Mouse (Mus musculus): Measurements from ENCODE around the gene Ube4b. TPM values are rescaled to one million over a fixed set of nuclear protein-coding genes. Genes with fewer than 3 reads are reported as not detected.
A peak's percentile ranks its signal among the peaks of the same experiment; 100 is the strongest.
"Not testable (repeated sequence)": the region's sequence is repeated elsewhere in the genome, so short reads cannot be mapped to it uniquely, and the experiment has no call there.

The Ube4b gene
- total RNA-seq (2021), result 10 to 100 TPM; 53.6 to 60.2 TPM

DNA sequence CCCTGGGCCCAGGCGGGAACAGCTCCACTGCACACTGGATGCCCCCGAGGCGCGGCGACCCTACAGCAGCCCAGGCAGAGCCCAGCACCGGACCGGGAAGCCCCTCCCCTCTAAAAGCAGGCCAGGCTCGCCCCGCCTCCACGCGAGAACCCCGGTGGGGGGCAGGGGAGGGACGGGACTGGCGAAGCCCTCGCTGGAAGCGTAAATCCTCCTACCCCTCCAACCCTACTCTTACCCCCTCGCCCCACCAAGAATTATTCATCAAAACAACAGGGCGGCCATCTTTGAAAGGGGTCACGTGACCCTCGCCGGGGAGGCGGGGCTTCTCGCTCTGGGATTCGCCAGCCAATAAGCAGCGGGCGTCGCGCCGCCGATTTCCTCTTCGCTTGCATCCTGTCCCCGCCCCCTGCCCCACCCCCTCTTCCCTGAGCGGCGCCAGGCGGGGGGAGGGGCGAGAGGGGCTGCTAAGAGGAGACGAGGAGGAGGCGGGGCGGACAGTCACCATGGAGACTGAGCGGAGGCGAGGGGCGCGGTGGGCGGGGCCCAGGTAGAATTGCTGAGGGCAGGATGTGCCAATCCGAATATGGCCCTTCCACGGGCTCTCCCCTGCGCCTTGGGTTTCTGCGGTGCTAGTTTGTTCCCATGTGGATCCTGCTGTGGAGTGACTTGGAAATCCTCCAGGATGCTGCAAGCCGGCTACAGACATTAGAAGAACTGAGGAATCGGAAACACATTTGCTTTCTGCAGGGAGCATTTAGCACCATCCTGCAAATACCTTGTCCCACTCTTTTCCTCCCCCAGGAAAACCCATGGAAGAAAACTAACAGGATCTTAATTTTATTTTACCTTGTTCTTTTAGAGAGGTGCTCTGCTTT is at the start of gene Ube4b:
TSS of gene Ube4b (minus strand) at position 425 of the 875 bp plus-strand sequence.
- peak; percentile 97 for DNase-seq
- intact Hi-C loops (cut with DNase I), result no loop called here

DNA sequence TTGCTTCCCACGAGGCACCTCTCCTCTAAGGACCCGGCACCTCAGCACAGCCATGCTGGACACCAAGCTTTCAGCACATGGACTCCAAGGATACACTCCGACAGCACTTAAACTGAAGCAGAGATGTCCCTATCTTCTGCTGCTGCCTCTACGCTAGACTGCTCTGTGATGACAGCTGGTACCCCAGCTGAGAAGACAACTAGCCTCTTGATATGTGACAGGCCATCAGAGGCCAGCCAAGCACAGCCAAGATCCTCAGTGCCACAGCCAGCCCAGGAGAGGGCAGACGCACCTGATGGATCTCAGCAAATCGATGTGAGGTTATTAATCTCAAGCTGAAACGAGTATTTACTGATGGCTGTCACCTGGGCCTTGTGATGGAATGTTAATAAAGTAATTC is 48.5 kb upstream of the Ube4b start:
- intact Hi-C loops (cut with DNase I), result no loop called here
- DNase-seq, result no peak

- intact Hi-C loops (cut with DNase I), result no loop called here
- DNase-seq, result no peak
These were observed 43.0 kb upstream of the Ube4b start for GRCm38 (mm10) chr4:149469557-149469956.

GRCm38 (mm10) chr4:149463435-149463950 is 36.9 kb upstream of the Ube4b start:
- no peak for DNase-seq
- intact Hi-C loops (cut with DNase I), result no loop called here

- no peak for DNase-seq
- intact Hi-C loops (cut with DNase I), result no loop called here
These were observed 35.9 kb upstream of the Ube4b start for GRCm38 (mm10) chr4:149462305-149462971.

DNA sequence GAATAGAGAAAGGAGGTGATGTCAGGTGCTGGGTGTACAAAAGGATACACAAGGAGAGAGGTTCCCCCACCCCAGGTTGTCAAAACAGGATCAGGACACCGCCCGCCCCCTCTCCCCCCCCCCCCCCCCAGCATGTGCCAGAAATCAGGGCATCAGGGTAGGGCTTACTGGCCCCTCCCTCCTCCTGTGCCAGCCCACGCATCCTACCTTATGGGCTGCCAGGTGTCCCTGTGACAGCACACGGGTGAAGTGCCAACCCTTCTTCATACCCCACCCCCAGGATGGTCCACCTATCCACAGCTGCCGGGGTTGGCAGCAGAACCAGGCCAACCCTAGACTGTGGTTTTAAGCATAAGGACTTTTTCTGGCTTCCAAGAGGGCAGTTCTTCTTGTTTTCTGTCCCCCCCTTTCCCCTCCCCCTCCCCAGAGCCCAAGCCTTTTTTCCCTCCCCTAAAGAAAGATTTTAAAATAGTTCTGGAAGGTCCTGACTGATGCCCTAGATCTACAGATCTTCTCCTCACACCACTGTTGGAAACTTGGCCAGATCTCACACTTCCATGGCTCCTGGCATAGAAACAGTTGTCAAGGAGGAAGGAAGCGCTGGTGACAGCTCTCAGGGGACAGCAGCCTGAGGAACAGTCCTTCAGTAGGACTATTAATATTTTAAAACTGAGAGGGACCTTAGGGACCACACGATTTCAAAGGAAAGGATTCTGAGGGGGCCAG is 35.2 kb upstream of the Ube4b start:
- peak in 1 of 2 experiments; percentile 37 for DNase-seq

GRCm38 (mm10) chr4:149460475-149460874 is 33.9 kb upstream of the Ube4b start:
- DNase-seq; intact Hi-C loops (cut with DNase I): not testable (repeated sequence)

More for the DNA sequence above, 35.2 kb upstream of the Ube4b start:
- intact Hi-C loops (cut with DNase I), result no loop called here

- no peak for DNase-seq
- intact Hi-C loops (cut with DNase I), result no loop called here
These were observed 32.9 kb upstream of the Ube4b start for GRCm38 (mm10) chr4:149459425-149459824.

DNA sequence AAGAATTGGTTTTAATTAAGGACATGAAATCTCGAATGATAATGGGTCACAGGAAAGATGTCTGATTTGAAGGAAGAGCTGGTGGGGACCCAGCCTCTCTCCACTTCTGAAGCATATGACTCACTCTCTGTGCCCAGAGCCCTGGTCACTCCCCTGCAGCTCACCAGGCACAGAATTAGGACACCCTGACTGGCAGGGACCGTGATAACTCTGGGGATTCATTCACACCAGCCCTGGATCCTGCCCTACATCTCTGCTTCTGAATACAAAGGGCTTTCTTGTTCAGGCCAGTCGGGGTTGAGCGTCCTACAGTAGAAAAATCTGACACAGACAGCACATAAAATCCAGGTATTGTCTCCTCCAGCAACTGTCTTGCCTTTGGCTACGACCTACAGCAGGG is 32.0 kb upstream of the Ube4b start:
- no peak for DNase-seq
- intact Hi-C loops (cut with DNase I), result no loop called here

DNA sequence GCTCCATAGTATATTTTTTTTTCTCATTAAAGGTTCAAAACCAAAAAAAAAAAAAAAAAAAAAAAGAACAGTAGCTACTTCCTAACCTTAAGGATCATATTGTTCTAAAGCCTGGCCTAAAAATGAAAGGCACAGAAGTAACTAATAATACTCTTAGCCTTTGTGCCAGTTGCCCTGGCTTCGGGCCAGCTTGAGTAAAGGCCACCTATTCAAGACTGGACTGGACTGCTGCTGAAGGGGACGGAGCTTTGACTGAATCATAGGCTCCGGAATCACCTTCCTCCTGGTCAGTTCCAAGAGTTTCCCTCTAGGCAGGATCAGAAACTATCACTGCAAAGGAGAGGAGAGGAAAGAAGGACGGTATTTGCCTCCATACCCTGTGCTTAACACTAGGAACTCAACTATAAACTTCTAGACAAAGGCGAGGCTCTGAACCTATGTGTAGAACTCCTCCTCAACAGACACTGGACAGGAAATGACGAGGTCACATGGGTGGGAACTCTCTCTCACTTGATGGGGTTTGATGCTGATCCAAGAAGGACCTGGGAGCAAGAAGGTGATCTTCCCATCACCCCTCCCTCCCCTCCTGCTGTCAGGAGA is 31.4 kb upstream of the Ube4b start:
- peak; percentile 77 for DNase-seq
- intact Hi-C loops (cut with DNase I), result no loop called here

- DNase-seq; intact Hi-C loops (cut with DNase I): not testable (repeated sequence)
These were observed 30.6 kb upstream of the Ube4b start for GRCm38 (mm10) chr4:149457163-149457562.

GRCm38 (mm10) chr4:149454879-149455278 is 28.3 kb upstream of the Ube4b start, which contains the start of gene Rbp7:
TSS of gene Rbp7 (minus strand) at chr4:149454978.
- intact Hi-C loops (cut with DNase I), result no loop called here
- DNase-seq, result no peak

- intact Hi-C loops (cut with DNase I), result no loop called here
- DNase-seq, result no peak
These were observed 27.7 kb upstream of the Ube4b start for GRCm38 (mm10) chr4:149454263-149454662.

DNA sequence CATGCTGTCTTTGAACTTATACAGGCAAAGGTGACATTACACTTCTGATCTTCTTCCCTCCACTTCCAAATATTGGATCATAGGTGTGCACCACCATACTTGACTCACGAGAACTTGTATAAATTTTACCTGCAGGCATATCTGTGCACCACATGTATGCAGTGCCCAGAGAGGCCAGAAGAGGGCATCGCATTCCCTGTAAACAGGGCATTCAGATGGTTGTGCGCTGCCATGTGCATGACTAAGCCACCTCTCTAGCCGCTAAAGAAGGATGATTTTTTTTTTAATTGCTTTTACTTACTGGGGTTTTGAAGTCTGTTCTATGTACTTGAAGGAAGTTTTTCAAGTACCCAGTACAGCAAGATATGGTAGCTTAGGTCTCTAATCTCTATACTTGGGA is 27.1 kb upstream of the Ube4b start:
- peak; percentile 48 to 64 for DNase-seq
- intact Hi-C loops (cut with DNase I), result no loop called here

- intact Hi-C loops (cut with DNase I), result no loop called here
- DNase-seq, result no peak
These were observed 24.1 kb upstream of the Ube4b start for GRCm38 (mm10) chr4:149450636-149451035.

DNA sequence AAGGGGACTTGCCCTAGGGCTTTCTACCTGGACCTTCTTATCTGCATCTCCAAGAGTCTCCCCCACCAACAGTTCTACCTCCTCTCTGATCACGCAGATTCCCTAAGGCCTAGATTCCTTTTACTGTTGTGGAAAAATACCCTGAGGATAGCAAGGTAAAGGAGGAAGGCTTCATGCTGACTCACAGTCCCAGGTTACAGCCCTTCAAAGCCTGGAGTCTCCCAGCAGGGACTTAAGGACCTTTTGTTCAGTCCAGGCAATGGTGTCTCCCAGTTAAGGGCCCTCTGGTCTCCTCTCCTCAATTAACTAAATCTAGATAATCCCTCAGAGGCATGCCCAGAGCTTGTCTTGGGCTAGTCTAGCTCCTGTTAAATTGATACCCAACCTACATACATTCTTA is 19.8 kb upstream of the Ube4b start:
- intact Hi-C loops (cut with DNase I), result loop anchor here (5.0 kb wide), 1 partner anchor 74 kb away; no protein-coding TSS in a partner anchor
- DNase-seq, result no peak

DNA sequence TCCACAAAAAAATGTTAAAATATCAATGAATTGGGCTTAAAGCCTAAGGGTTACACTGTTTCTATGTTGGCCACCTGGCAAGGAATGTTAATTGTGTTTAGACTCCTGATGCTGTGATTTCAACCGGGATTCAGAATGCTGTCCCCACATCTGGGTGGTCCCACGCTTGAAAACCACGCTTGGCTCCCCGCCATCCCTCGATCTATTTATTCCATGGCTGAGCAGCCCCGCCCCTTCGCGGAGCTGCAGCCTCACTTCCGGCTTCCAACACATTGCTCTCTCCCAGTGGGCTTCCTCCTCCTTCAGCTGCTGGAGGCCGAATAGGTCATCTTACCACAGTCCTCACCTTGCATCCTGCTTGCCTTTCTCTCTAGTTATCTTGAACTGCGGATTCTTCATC is 19.3 kb upstream of the Ube4b start:
- DNase-seq, result peak; percentile 56 to 65
- intact Hi-C loops (cut with DNase I), result loop anchor here (2.0 to 5.0 kb wide), 2 partner anchors 21 to 74 kb away; no protein-coding TSS in a partner anchor

GRCm38 (mm10) chr4:149444964-149445701 is 18.6 kb upstream of the Ube4b start:
- intact Hi-C loops (cut with DNase I), result loop anchor here (2.0 to 5.0 kb wide), 2 partner anchors 20 to 73 kb away; no protein-coding TSS in a partner anchor
- DNase-seq, result peak; percentile 94 to 95

DNA sequence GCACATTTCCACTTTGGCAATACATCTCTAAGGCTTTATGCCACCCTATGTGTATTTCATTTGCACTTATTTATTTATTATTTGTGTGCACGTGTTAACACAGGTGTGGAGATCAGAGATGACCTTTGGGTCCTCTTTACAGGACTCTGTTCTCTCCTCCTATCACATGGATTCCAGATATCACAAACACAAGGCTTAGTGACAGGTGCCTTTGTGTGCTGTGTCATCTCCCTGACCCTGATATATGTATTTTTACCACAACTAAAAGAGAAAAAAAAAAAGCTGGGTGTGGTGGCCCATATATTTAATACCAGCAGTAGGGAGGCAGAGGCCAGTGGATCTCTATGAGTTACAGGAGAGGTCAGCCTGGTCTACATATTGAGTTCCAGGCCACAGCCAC is 17.9 kb upstream of the Ube4b start:
- intact Hi-C loops (cut with DNase I), result loop anchor here (2.0 kb wide), 1 partner anchor 20 kb away; no protein-coding TSS in a partner anchor
- DNase-seq, result no peak

Measured in heart, postnatal 10 days (tissue).